Mouse (Mus musculus): ENCODE results near the gene Aifm2.

The Aifm2 gene

DNA sequence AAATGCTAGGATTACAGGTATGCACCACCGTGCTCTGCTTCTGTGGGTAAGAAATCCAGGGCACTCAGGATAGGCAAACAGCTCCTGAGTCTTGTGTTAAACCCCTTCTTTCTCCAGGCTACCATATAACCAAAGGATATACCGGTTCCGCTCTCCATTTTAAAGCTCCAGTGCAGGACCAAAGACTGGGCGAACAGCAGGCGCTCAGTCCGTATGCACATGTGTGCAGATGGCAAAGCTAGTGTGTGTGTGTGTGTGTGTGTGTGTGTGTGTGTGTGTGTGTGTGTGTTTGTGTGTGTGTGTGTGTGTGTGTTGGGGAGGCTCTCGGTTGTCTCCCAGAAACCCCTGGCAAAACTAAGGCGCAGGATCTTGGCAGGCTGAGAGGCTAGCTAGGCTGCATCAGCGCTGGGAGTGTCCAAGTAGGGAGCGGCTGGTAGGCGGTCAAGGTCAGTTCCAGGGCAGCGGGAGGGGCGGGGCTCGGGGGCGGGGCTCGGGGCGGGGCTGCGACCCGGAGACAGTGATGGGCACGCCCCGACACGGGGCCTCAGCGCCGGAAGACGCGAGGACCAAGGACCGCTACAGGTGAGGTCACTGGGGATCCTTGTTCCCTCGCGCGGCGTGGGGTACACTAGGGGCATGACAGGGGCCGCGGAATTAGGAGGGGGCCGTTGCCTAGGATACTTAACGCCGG is at the start of gene Aifm2:
Aifm2 (plus strand) TSS at position 493 of the 691 bp plus-strand sequence.
- DNase-seq = peak; percentile 68

DNA sequence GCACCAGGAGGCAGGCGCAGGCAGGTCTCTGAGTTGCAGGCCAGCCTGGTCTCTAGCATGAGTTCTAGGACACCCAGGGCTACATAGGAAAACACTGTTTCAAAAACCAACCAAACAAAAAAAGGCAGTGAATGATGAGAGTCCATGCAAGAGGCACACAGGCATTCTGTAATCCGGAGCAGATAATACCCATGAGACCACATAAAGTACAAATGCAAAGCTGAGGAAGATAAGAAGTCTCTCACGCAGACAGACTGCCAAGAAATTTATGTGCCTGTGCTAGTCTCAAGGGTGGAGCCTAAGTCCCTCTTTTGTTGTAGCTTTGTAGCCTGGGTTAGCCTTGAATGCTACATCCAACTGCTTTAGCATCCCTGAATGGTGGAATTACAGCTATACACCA is 49.4 kb upstream of the Aifm2 start:
- no peak for DNase-seq

DNA sequence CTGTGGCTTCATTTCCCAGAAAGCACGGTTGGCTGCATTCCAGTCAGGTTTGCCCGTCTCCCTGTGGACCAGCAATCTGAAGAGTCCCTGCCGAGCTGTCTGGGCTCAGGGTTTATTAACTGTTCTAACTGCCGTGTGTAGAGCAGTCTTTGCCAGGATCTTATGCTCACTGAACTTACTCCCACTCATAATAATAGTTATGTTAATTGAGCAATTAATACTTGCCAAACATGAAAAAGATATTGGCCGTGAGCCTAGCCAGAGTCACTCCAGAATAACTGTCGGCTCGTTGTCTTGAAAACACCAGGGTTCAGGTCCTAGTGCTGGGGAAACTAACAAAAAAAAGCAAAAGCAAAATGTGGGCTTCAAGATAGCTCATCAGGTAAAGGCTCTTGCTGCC is 45.8 kb upstream of the Aifm2 start:
- no peak for DNase-seq

DNA sequence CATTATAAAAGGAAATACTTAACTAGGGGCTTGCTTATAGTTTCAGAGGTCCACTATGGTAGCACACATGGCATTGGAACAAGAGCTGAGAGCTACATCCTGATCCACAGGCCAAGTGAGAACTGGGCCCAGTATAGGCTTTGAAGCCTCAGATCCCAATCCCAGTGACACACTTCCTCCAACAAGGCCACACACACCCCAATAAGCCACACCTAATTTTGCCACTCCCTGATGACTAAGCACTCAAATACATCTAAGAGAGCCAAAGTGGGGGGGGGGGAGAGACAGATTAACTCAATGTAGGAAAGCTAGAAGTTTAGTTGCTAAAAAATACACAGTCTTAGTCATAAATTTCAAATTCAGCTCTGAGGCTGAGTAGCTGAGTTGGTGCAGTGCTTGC is 45.2 kb upstream of the Aifm2 start:
- DNase-seq = no peak

DNA sequence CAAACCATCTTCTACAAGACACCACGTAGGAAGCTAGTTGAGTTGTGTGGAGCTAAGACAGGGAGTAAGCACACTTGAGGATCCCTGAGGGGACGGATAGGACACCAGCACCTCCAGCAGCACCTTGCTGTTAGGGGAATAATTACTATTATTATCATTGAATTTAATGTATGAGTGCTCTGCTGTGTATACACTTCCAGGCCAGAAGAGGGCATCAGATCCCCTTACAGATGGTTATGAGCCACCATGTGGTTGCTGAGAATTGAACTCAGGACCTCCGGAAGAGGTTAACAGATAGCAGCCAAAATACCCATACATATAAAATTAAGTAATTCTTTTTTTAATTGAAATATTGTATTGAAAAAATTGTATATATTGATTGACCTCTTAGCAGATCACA is 44.3 kb upstream of the Aifm2 start:
- no peak for DNase-seq

DNA sequence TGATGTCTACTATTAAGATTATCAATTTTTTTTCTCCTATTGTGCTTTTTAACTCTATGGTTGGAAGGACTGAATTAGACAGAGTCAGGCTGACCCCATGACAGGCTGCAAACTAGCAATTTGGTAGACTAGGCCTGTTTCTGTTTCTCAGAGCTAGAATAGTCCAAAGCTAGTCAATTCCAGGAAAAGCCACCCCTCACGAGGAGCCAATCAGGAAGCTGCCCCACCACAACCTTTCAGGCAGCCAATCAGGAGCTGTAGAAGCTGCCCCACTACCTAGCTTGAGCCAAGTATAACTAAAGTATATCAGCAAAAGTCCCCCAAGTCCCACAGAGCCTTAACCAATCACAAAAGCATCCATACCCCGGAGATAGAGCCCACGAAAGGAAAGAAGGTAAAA is 39.1 kb upstream of the Aifm2 start:
- DNase-seq = no peak

DNA sequence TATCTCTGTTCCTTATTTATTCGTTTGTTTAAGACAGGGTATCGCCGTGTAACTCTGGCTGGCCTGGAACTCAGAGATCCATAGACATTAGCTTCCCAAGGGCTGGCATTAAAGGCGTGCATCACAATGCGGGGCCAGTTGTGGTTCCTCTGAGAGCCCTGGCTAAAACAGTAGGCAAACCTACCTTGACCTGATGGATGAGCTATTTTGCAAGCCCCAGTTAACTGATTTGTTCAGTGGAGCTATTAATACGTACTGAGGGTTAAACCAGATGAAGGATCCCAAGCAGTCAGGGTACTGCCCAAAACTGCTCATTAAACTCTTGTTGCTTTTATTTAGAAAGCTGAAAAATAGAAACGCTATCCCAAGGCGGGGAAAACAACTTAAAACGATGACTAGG is 35.5 kb upstream of the Aifm2 start:
- no peak for DNase-seq

DNA sequence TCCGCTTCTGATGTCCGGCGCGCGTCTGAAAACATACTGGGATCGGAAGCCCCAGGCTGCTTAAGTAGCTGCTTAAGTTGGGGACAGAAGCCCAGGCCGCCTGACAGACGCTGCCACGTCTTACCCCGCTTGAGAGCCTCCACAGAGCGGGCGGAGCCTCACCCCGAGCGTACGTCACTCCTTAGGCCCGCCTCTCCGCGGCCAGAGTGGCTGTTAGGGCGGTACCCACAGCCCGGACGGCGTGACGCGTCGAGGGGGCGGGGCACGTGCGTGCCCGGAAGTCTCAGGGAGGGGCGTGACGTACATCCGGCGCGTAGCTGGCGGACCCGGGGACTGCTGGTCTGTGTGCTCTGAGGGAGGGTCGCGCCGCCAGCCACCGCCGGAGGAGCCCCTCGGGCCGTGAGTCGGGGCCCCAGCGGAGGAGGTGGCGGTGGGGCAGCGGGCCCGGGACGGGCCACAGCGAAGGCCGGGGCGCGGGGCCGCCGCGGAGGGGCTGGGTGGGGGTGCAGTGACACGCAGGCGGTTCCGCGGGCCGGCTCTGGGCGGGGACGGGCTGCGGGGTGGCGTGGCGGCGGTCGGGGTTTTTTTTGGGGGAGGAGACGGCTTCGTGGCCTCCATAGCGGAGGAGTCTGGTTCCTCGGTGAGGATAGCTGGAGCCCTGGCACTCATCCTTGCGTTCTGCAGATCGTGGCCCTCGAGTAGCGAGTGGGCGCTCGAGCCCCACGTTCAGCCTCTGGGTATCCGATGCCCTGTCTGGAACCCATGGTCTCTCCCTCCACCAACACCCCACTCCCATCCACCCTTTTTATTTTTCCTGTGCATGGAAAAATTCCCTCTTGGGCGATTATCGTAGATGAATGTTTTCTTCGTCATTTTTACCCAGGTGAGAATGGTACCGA is 34.8 kb upstream of the Aifm2 start, which contains the start of gene Sar1a:
Sar1a (plus strand) TSS at position 285 of the 899 bp plus-strand sequence.
- peak; percentile 99 for DNase-seq

DNA sequence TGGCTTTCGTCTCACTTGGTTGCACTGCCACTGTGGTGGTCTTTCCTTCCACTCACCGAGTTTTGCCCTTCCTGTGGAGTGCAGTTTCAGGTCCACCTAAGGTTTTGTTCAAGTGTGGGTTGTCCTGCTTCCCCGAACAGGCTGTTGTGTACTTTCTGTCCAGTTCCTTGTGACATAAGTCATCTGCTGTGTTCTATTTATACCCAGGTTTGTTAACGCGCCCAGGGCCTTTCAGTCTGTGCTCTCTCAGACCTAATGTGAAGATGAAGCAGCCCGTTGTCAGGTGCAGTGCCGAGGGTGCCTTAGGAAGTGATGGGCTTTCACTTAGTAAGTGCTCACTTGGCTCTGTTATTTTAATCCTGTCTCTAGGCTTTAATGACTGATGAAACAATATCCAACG is 25.7 kb upstream of the Aifm2 start:
- DNase-seq = no peak

DNA sequence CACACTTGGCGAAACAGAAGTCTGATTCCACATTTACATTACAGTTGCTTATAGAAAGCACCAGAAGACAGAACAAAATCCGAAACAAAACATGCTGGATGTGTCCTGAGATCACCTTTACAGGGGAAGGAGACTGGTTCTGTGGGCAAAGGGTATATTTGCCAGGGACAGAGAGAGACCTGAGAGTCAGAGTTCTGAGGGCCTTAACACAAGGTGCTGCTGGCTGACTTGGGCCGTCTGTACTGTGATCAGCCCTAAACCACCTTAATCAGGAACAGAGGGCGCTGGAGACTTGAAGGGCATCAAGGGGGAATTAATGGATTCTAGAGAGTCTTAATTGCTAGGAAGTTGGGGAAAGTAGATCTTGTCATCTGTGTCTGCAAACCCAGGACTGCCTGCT is 21.5 kb upstream of the Aifm2 start:
- DNase-seq = no peak

DNA sequence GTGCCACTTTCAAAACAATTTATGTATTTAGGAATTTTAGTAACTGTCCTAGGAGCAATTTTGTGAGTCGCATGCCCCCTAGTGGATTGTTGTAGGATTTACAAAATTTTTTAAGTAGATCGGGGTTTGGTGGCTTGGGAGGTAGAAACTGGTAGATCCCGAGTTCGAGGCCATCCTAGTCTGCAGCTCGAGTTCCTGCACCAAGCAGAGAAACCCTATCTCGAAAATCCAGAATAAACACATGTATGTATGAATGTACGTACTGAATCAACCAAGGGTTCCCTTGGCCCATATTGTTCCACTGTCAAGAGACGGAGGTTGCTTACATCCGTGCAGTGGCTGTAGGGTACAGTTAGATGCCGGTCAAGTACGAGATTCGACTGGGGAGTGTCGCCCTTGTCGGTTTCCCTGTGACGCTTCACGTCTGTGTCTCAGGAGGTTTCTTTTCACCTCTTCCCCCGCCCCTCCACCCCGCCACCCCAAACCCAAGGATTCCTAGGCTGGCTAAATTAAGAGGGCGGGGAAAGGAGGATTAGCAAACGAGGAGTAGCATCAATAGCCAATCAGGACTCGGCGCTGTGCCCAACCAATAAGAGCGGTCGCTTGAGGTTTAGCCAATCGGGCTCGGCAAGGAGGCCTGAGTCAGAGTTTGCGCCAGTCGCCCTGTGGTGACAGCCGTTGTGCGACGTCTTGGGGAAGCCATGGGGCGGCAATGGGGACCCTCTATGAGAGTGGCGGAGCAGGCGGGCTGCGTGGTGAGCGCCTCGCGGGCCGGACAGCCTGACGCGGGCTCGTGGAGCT is 20.0 kb upstream of the Aifm2 start, which contains the start of gene Tysnd1:
Tysnd1 (plus strand) TSS at position 645 of the 801 bp plus-strand sequence.
- DNase-seq = peak; percentile 98

DNA sequence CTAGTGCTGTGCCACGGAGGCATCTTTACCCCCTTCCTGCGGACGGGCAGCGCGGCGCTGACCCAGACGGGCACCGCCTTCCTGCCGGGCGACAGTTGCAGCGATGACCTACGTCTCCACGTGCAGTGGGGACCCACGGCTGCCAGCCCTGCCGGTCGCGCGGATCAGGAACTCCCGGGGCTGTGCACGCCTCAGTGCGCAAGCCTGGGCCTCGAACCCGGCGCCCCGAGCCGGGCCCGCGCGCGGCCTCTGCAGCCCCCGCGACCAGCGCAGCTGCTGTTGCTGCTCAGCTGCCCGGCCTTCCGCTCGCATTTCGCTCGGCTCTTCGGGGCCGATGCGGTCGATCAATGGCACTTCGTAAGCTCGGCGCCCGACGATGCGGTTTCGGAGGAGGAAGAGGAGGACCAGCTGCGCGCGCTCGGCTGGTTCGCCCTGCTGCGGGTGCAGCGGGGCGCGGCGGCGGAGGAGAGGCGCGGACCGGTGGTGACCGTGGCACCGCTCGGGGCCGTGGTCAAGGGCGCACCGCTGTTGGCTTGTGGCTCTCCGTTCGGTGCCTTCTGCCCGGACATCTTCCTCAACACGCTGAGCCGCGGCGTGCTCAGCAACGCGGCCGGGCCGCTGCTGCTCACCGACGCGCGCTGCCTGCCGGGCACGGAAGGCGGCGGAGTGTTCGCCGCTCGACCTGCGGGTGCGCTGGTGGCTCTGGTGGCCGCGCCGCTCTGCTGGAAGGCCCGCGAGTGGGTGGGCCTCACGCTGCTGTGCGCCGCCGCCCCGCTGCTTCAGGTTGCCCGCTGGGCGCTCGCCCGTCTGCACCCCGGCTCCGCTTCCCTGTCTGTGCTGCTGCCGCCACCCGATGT is 19.1 kb upstream of the Aifm2 start:
- no peak for DNase-seq

DNA sequence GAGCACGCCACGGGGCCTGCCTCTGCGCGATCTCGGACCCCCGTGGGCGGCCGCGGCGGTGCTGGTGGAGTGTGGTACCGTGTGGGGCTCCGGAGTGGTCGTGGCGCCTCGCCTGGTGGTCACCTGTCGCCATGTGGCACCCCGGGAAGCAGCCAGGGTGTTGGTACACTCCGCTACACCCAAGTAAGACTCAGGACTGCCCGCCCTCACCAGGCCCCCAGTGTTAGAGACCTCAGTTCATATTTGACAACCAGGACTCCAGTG is 18.6 kb upstream of the Aifm2 start:
- DNase-seq = no peak

DNA sequence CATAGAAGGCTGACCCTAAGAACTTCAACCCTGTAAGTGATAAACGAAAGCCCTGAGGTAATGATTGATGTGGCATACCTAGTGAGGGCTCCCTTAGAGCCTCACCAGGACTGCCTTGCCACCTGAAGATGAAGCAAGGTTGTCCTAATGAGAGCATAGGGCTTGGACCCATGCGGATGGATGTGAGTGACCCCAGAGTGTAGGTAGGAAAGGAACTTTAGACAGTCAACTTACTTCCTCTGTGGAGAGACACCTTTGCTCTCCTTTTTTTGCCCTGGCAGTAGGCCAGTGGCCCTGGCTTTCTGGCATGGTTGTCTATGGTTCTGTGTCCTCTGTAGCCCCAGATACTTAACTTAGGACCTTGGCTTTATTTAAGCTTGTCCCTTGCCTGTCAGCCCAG is 18.0 kb upstream of the Aifm2 start:
- no peak for DNase-seq

DNA sequence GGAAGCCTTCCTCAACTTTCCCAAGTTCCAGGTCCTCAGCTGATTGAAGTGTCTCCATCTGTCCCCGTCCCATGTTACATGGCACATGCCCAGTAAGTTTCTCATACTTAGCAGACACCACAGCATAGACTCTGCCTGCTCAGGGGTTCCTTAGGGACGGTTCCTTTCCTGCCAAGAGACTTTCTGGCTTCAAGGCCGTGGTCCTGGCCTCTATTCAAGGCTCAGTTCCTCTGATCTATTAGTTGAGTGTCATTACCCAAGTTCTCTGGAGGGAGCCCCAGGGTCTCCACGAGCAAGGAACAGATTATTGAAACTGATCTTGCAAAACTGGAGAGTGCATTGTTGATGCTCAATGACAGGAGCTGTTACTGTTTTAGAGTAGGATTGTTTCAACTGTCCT is 10.4 kb upstream of the Aifm2 start:
- no peak for DNase-seq

DNA sequence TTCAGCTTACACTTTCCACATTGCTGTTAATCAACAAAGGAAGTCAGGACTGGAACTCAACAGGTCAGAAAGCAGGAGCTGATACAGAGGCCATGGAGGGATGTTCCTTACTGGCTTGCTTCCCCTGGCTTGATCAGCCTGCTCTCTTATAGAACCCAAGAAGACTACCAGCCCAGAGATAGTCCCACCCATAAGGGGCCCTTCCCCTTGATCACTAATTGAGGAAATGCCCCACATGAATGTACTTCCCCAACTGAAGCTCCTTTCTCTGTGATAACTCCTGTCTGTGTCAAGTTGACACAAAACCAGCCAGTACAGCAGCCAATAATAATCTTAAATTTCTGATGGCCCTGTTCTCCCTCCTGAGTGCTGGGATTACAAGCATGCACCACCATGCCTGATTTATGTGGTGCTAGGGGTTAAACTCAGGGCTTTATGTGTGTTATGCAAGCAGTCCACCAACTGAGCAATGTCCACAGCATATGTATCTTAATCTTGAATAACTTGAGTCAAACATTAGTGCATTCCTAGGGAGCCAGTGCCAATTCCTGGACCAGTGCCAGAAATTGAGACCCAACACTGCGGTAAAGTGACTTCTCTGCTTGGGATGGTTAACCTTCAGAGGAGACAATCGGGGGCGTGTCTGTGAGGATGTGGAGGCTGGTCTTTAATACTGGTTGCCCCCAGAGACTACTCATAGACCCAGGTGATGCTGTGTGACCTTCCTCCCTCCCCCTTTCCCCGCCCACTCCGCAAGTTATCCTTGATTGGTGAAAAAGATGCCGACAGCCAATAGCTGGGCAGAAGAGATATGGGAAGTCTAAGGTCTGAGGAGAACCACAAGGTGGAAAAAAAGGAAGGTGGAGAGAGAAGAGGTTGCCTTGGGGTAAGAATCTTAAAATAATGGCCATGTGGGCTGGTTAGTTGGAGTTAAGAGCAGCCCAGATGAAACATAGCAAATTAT is 8.4 kb upstream of the Aifm2 start:
- DNase-seq = no peak

DNA sequence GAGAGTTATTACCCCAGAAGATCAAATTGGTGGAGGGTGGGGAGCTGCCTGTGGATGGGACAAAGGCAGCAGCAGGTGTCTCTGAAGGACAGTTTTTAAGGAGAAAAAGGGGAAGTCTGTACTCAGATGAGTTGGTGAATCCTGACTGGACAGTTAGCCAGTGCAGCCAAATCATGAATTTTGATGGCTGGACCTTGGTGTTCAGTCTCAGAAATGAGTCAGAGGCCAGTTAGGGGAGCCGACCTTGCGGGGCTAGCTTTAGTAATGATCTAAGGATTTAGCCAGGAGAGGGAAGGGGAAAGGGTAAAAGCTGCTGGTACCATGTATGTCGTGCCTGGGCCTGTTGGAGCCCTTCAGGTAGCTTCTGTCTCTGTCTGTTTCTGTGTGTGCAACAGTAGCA is 1.5 kb upstream of the Aifm2 start:
- DNase-seq = no peak

DNA sequence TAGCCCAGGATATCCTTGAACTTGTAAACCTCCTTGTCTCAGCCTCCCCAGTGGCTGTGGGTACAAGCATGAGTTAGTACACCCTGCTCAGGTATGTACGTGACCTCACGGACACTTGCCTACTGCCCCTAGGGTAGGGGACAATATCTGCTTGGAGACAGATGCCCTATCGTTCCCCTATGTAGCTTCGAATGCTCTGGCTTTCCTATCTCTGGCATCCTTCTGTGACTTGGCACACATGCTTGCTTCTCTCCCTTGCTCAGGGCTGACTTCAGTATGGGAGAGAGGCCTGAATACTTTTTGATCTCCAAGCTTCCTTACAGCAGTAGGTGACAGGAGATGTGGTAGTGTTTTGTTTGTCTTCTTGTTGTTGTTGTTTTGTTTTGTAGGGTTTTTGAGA is 917 bp upstream of the Aifm2 start:
- DNase-seq = no peak

DNA sequence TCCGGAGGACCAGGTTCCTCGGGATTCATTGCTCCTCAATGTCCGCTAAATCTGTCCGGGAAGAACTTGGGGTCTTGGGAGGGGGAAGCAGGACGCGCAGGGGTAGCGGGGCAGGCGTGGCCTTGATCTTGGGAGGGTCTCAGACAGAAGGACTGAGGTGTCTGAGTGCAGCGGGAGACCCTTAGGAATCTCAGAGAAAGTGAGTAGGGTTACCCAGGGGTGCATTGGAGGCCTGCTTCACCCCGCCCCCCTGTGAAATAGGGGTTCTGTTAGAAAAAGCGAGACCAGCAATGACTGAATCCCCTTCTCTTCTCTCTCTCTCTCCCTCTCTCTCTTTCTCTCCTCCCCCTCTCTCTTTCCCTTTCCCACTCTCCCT is 387 bp downstream of the Aifm2 start:
- no peak for DNase-seq

DNA sequence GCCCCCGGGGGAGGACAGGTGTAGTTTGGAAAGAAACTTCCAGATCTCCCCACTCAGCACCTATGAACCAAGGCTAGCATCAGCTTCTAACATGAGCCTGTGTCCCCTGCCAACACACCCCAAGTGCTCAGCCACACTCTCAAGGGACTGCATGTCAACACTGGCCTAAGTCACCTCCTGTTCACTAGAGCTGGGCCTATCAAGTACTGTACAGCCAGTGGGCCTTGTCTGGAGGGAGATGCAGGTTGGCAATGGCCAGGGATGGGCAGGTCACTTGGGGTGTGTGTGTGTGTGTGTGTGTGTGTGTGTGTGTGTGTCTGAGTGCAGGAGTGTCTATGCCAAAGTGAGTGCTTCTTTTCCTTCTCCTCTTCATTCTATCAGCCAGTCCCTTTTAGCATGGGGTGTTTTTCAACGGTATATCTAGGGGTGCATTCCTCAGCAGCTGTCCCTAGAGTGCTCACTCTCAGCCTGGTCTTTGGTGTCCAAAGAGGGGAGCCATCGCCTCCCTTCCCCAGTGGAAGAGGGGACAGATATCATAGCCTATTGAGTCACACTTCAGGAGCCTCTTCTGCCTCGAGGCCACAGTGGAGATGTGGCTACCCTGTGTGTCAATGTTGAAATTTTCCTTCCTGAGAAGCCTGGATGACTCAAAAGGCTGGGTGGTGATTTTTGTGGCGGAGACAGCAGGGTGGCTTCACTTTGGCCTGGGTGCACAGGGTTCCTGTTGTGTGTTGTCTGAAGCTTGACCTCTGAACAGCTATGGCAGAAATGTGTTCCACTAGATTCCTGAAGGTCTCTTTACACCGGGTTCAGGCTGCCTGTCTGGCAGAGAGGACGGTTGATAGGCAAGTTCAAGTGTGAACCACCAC is 1.2 kb downstream of the Aifm2 start:
- DNase-seq = no peak

Measured in lung, postnatal 14 days (tissue).